Mouse (Mus musculus): ENCODE measurements around the gene Ifnar1.
A peak's percentile ranks its signal among the peaks of the same experiment; 100 is the strongest.
"Not testable (repeated sequence)": the region's sequence is repeated elsewhere in the genome, so short reads cannot be mapped to it uniquely, and the experiment has no call there.

Ifnar1 gene

GRCm38 (mm10) chr16:91504701-91505100, 19.7 kb downstream of the Ifnar1 start:
- no peak for DNase-seq (ENCODE audit: extremely low spot score, low spot score)

GRCm38 (mm10) chr16:91505116-91505601, 20.1 kb downstream of the Ifnar1 start:
- no peak for DNase-seq (ENCODE audit: extremely low spot score, low spot score)

- no peak for DNase-seq (ENCODE audit: extremely low spot score, low spot score)
Measured at GRCm38 (mm10) chr16:91506396-91506795, 21.4 kb downstream of the Ifnar1 start.

- DNase-seq (ENCODE audit: extremely low spot score, low spot score) = peak; percentile 82
Measured at GRCm38 (mm10) chr16:91512161-91512787, 27.2 kb downstream of the Ifnar1 start.

GRCm38 (mm10) chr16:91513099-91513498, 28.1 kb downstream of the Ifnar1 start:
- no peak for DNase-seq (ENCODE audit: extremely low spot score, low spot score)

GRCm38 (mm10) chr16:91517020-91517419, 32.0 kb downstream of the Ifnar1 start:
- DNase-seq (ENCODE audit: extremely low spot score, low spot score) = no peak

GRCm38 (mm10) chr16:91522040-91522439, 37.0 kb downstream of the Ifnar1 start:
- DNase-seq (ENCODE audit: extremely low spot score, low spot score) = no peak

GRCm38 (mm10) chr16:91522479-91523309, 37.7 kb downstream of the Ifnar1 start:
- no peak for DNase-seq (ENCODE audit: extremely low spot score, low spot score)

- DNase-seq (ENCODE audit: extremely low spot score, low spot score) = no peak
Measured at GRCm38 (mm10) chr16:91524206-91524605, 39.2 kb downstream of the Ifnar1 start.

GRCm38 (mm10) chr16:91526274-91526673, 41.2 kb downstream of the Ifnar1 start:
- no peak for DNase-seq (ENCODE audit: extremely low spot score, low spot score)

- DNase-seq (ENCODE audit: extremely low spot score, low spot score) = no peak
Measured at GRCm38 (mm10) chr16:91527051-91527450, 42.0 kb downstream of the Ifnar1 start.

GRCm38 (mm10) chr16:91527500-91527899, 42.5 kb downstream of the Ifnar1 start:
- DNase-seq (ENCODE audit: extremely low spot score, low spot score) = no peak

- no peak for DNase-seq (ENCODE audit: extremely low spot score, low spot score)
Measured at GRCm38 (mm10) chr16:91528578-91528977, 43.5 kb downstream of the Ifnar1 start.

GRCm38 (mm10) chr16:91530830-91531229, 45.8 kb downstream of the Ifnar1 start:
- not testable (repeated sequence) for DNase-seq (ENCODE audit: extremely low spot score, low spot score)

GRCm38 (mm10) chr16:91531856-91532255, 46.8 kb downstream of the Ifnar1 start:
- no peak for DNase-seq (ENCODE audit: extremely low spot score, low spot score)

- no peak for DNase-seq (ENCODE audit: extremely low spot score, low spot score)
Measured at GRCm38 (mm10) chr16:91532429-91532828, 47.4 kb downstream of the Ifnar1 start.

- no peak for DNase-seq (ENCODE audit: extremely low spot score, low spot score)
Measured at GRCm38 (mm10) chr16:91533097-91534001, 48.3 kb downstream of the Ifnar1 start.

GRCm38 (mm10) chr16:91534477-91534876, 49.4 kb downstream of the Ifnar1 start:
- DNase-seq (ENCODE audit: extremely low spot score, low spot score) = peak; percentile 96

GRCm38 (mm10) chr16:91534888-91535287, 49.9 kb downstream of the Ifnar1 start:
- no peak for DNase-seq (ENCODE audit: extremely low spot score, low spot score)

GRCm38 (mm10) chr16:91536372-91536771, 51.3 kb downstream of the Ifnar1 start:
- no peak for DNase-seq (ENCODE audit: extremely low spot score, low spot score)

- no peak for DNase-seq (ENCODE audit: extremely low spot score, low spot score)
Measured at GRCm38 (mm10) chr16:91537065-91537464, 52.0 kb downstream of the Ifnar1 start.

GRCm38 (mm10) chr16:91538051-91538450, 53.0 kb downstream of the Ifnar1 start:
- no peak for DNase-seq (ENCODE audit: extremely low spot score, low spot score)

Data from neural tube, embryonic 10.5 days (tissue).